Mouse (Mus musculus): Measurements from ENCODE around the gene Adamts9.

DNA sequence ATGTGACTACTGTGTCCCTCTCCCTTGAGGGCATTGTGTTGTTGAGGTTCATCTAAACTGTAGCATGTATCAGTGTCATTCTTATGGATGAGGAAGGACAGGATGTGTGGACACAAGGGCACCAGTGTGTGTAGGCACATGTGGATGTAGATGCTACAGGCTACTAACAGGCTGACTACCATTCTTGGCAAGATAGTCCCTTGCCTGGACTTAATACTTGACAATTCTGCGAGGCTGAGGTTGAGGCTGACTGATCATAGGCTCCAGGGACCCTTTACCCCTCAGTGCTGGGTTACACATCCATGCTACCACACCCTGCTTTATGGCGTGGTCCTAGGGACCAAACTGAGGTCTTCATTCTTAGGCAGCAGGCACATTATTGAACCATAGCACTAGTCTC is 16.1 kb upstream of the Adamts9 start:
- TF ChIP-seq CTCF (IDR thresholded peaks at IDR 0.05; ENCODE audit: low read depth) (no peak), EP300 (IDR thresholded peaks at IDR 0.05; ENCODE audit: low read depth) (no peak)

Data from heart, postnatal 0 days (tissue).